Mouse (Mus musculus) E14TG2a.4 (cell line): ENCODE measurements around the gene Fam20c.

Experiments used
- CTCF ChIP-seq: conservative IDR thresholded peaks from 2 replicates; pipeline ENCODE4 v1.5.1; 2014; ENCODE audit warnings: low read length
- NANOG ChIP-seq: IDR thresholded peaks from 2 replicates; pipeline ENCODE4 v1.6.1; 2014; ENCODE audit warnings: borderline replicate concordance, low read length, mixed read lengths

- TF ChIP-seq CTCF (no peak), NANOG (no peak)
Observed at GRCm38 (mm10) chr5:138820717-138821332, 66.5 kb downstream of the Fam20c start.
